Mouse (Mus musculus) heart, adult 8-10 months (tissue): ENCODE measurements around the gene Dcxr. TPM values are rescaled to one million over a fixed set of nuclear protein-coding genes. Genes with fewer than 3 reads are reported as not detected.

Source experiments
- total RNA-seq, 4 experiments: library from RNA; stranded (reverse); gene quantifications; 2 replicates each; pipeline ENCODE4 v1.2.4; 2022

Dcxr gene
- total RNA-seq, 4 experiments from 2014 or later = 12.6 to 20.8 (median 16.1) TPM

Other genes with a start within 250 kb of the Dcxr start
- gene Mrpl12, start 242.7 kb downstream of the Dcxr start, total RNA-seq = 100 to 1,000 TPM; 233 to 251 (median 242) TPM
- gene Slc25a10, start 235.4 kb downstream of the Dcxr start, total RNA-seq = 10 to 100 TPM; 13.7 to 19.4 (median 16.0) TPM
- 1 to 10 TPM in 1 of 4 experiments, under 1 TPM in 3; 0.69 to 1.0 (median 0.78) TPM for gene Gcgr, start 196.6 kb downstream of the Dcxr start, total RNA-seq
- gene Mcrip1, start 177.6 kb downstream of the Dcxr start, total RNA-seq = 10 to 100 TPM; 37.5 to 41.0 (median 38.5) TPM
- gene Ppp1r27, start 176.1 kb downstream of the Dcxr start, total RNA-seq = under 1 TPM in 1 of 4 experiments, not detected in 3; 0.34 TPM
- gene P4hb, start 154.0 kb downstream of the Dcxr start, total RNA-seq = 100 to 1,000 TPM; 217 to 256 (median 229) TPM
- gene Arhgdia, start 145.7 kb downstream of the Dcxr start, total RNA-seq = 100 to 1,000 TPM; 130 to 152 (median 141) TPM
- gene Alyref, start 128.9 kb downstream of the Dcxr start, total RNA-seq = 10 to 100 TPM; 32.3 to 51.0 (median 45.7) TPM
- gene Anapc11, start 128.9 kb downstream of the Dcxr start, total RNA-seq = 10 to 100 TPM; 77.9 to 91.8 (median 84.8) TPM
- under 1 TPM in 1 of 4 experiments, not detected in 3; 0.73 TPM for gene Npb, start 118.8 kb downstream of the Dcxr start, total RNA-seq
- gene Pcyt2, start 109.3 kb downstream of the Dcxr start, total RNA-seq = 10 to 100 TPM; 48.1 to 64.4 (median 60.5) TPM
- gene Sirt7, start 102.0 kb downstream of the Dcxr start, total RNA-seq = 10 to 100 TPM in 1 of 4 experiments, 1 to 10 TPM in 3; 6.5 to 10.6 (median 7.6) TPM
- gene Mafg, start 93.7 kb downstream of the Dcxr start, total RNA-seq = 10 to 100 TPM; 33.0 to 47.3 (median 39.2) TPM
- gene Pycr1, start 83.5 kb downstream of the Dcxr start, total RNA-seq = 1 to 10 TPM in 3 of 4 experiments, under 1 TPM in 1; 0.91 to 2.8 (median 1.8) TPM
- 100 to 1,000 TPM in 2 of 4 experiments, 10 to 100 TPM in 2; 90.6 to 123 (median 103) TPM for gene Myadml2, start 79.1 kb downstream of the Dcxr start, total RNA-seq
- under 1 TPM; 0.12 to 0.24 (median 0.13) TPM for gene Notum, start 66.1 kb downstream of the Dcxr start, total RNA-seq
- gene Aspscr1, start 54.3 kb downstream of the Dcxr start, total RNA-seq = 10 to 100 TPM; 37.3 to 44.3 (median 41.5) TPM
- gene Cenpx, start 13.5 kb downstream of the Dcxr start, total RNA-seq = 10 to 100 TPM; 33.2 to 42.8 (median 39.6) TPM
- gene Lrrc45, start 13.4 kb downstream of the Dcxr start, total RNA-seq = 1 to 10 TPM; 2.9 to 6.0 (median 4.6) TPM
- 1 to 10 TPM in 2 of 4 experiments, under 1 TPM in 2; 0.69 to 2.0 (median 1.4) TPM for gene Rac3, start 5.8 kb downstream of the Dcxr start, total RNA-seq
- 10 to 100 TPM in 3 of 4 experiments, 1 to 10 TPM in 1; 9.3 to 24.0 (median 12.9) TPM for gene Cbr2, start 4.8 kb upstream of the Dcxr start, total RNA-seq
- 10 to 100 TPM; 19.8 to 57.1 (median 32.9) TPM for gene Hmga1b, start 35.5 kb upstream of the Dcxr start, total RNA-seq
- 10 to 100 TPM; 10.1 to 11.3 (median 11.2) TPM for gene Rfng, start 56.9 kb upstream of the Dcxr start, total RNA-seq
- 10 to 100 TPM; 56.3 to 63.8 (median 59.1) TPM for gene Gps1, start 57.0 kb upstream of the Dcxr start, total RNA-seq
- 10 to 100 TPM; 25.9 to 32.7 (median 27.6) TPM for gene Dus1l, start 69.1 kb upstream of the Dcxr start, total RNA-seq
- gene Fasn, start 97.3 kb upstream of the Dcxr start, total RNA-seq = 10 to 100 TPM; 12.0 to 18.1 (median 14.9) TPM
- 1 to 10 TPM in 2 of 4 experiments, under 1 TPM in 2; 0.72 to 1.7 (median 1.2) TPM for gene Ccdc57, start 205.6 kb upstream of the Dcxr start, total RNA-seq
- 1 to 10 TPM; 1.0 to 3.7 (median 1.3) TPM for gene Slc16a3, start 221.2 kb upstream of the Dcxr start, total RNA-seq